Mouse (Mus musculus): Measurements from ENCODE around the gene Zranb2.

Gene Zranb2

DNA sequence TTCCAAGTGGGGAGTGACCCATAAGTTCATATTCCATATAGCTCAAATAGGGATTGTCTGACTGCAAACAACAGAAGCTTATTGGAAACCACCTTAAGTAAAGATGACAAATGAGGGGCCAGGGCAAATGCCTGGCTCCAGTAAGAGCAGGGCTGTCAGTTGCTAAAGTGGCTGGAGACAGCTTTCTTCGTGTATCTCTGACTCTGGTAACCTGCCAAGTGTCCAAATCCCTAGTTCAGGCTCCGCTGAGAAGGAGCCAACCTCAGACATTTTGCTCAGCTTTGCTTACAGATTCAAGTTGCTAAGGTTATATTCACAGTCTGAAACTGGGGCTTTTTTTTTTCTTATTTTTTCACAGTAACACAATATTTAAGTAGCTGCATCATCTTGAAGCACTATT is 45.4 kb downstream of the Zranb2 start:
- DNase-seq = no peak

DNA sequence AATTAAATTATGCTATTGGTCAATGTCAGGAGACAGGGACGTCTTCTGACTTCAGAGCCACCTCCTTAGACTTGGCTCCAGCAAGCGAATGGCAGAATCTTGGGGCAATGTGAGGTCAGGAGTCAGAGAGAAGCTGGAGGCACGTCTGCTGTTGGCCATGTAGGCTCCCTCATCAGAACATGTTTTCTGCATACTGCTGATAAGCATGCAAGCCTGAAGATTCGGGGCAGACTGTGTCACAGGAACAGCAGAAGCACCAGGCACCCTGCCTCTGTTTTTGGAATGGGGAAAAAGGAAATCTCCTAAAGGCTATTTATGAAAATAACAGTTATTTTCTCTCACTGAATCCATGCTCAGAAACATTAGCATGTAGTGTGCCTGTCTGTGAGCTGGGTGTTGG is 46.3 kb downstream of the Zranb2 start:
- peak; percentile 48 for DNase-seq

DNA sequence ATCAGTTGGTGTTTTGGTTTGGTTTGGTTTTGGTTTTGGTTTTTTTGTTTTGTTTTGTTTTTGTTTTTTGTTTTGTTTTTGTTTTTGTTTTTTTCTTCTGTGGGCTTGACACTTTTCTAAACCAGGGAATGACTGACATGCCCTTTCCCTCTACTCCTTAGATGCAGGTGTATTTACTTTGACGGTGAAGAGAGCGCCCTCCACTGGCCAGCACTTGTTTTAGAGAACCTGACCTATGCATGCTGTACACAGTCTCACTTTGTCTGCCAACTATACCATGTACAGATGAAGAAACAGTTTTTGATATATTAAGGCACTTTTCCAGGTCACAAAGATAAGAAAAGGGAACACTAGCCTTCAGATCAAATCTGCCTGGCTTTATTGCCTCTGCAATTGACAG is 47.8 kb downstream of the Zranb2 start:
- DNase-seq = peak; percentile 43

DNA sequence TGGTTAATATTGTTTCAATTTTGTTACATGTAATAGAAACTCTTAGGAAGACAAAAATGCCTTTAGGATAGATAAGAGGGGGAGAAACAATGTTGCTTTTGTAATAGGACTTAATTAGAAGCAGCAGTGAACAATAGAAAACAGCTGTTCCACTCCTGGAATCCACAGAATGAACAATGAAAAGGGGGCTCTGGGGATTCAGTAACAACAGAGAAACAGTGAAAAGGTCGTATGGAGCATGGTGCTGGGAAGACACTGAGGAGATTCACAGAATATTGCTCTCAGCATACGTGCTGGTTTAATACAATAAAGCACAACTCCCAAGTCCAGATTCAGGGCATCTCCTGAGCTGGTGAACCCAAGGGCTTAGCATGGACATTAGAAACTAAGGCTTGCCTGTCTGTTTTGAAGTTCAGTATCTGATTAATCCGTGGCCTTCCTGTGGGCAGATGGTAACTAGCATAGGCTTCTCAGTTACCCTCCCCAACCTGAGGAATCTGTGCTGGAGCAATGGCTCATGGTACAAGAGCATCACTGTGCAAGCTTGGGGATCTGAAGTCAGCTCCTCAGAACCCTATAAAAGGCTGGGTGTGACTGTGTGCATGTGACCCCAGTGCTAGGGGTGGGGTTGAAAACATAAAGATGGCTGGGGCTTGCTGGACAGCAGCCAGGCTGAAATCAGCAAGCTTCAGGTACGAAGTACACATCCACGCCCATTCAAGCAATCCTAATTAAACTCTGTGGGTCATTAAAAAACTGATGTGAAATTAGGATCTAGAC is 48.9 kb downstream of the Zranb2 start:
- DNase-seq = no peak

DNA sequence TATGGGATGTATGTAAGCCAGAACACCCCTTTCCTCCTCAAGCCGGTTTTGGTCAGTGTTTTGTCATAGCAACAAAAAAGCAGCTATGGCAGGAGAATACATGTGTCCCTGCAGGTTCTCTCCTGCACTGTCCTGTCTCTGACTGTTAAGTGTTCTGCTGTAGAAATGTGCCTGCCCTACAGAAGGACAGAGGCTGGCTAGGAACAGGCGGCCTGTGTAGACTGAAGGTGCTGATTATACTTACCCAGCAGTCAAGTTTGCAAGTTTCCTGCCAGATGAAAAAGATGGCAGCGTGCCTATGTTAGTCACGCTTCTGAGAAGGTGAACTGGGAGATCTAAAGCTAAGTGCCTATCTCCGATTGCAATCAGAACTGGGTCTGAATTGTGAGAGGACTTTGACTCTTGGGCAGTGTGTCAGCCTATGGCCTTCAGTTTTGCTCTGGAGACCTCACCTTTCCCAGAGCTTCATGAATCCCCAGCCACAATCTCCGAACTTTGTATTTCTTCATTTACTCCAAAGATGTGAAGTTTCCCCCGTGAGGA is 63.9 kb downstream of the Zranb2 start:
- DNase-seq = no peak
